Mouse (Mus musculus) liver, adult 2 months (tissue): Measurements from ENCODE around the gene Mkks.

Source experiments
- CTCF ChIP-seq: fragments of 200-500 bp; IDR thresholded peaks from 2 replicates; pipeline ENCODE4 v1.5.1; 2011; ENCODE audit warnings: low read depth, low read length, control low read depth
- POLR2A ChIP-seq: fragments of 200-500 bp; IDR thresholded peaks from 2 replicates; pipeline ENCODE4 v1.6.1; 2011; ENCODE audit warnings: low read length, control low read depth; ENCODE audit not compliant: insufficient read depth; ENCODE audit errors: extremely low read depth

GRCm38 (mm10) chr2:136921003-136921408, 29.8 kb upstream of the Mkks start:
- no peak for TF ChIP-seq CTCF
- no peak for TF ChIP-seq POLR2A
